Mouse (Mus musculus) G1E (cell line): Measurements from ENCODE around the gene Ankrd13d.

ENCODE experiments used
- CTCF ChIP-seq: IDR thresholded peaks from 2 replicates; pipeline ENCODE4 v1.5.1; 2012; ENCODE audit warnings: low read depth, low read length, inconsistent platforms, mixed read lengths
- GATA1 ChIP-seq: IDR thresholded peaks from 2 replicates; pipeline ENCODE4 v1.6.1; 2012; ENCODE audit warnings: borderline replicate concordance, low read length, inconsistent platforms, mixed read lengths
- GATA2 ChIP-seq: IDR thresholded peaks from 2 replicates; pipeline ENCODE4 v1.6.1; 2012; ENCODE audit warnings: low read depth, low read length, inconsistent platforms, borderline replicate concordance
- POLR2AphosphoS5 ChIP-seq: IDR thresholded peaks from 2 replicates; pipeline ENCODE4 v1.6.1; 2012; ENCODE audit warnings: low read depth, low read length, inconsistent platforms; ENCODE audit not compliant: insufficient replicate concordance
- TAL1 ChIP-seq: conservative IDR thresholded peaks from 2 replicates; pipeline ENCODE4 v1.6.1; 2012; ENCODE audit warnings: low read depth, low read length, inconsistent platforms, mixed read lengths

- TF ChIP-seq CTCF (no peak), GATA1 (no peak), POLR2AphosphoS5 (no peak), TAL1 (no peak), GATA2 (no peak)
Observed at GRCm38 (mm10) chr19:4330603-4331002, 47.7 kb upstream of the Ankrd13d start.
